Mouse (Mus musculus): ENCODE results near the gene Gm11639.

- TF ChIP-seq POLR2A (IDR thresholded peaks at IDR 0.05; ENCODE audit: extremely low read depth, insufficient read depth, low read length) (no peak), CTCF (IDR thresholded peaks at IDR 0.05; ENCODE audit: extremely low read depth, insufficient read depth, low read length) (no peak)
Observed at GRCm38 (mm10) chr11:104967862-104968261, 282.4 kb downstream of the Gm11639 start.

Data from cortical plate, adult 2 months (tissue).